Mouse (Mus musculus) C2C12 (cell line): ENCODE results near the gene Cep170.

Experiments used
- CTCF ChIP-seq: IDR thresholded peaks from one replicate; pipeline ENCODE4 v1.5.1; 2011; ENCODE audit not compliant: control insufficient read depth, insufficient read depth, insufficient read length
- FOSL1 ChIP-seq: IDR thresholded peaks from one replicate; pipeline ENCODE4 v1.8.0; 2011; ENCODE audit warnings: mild to moderate bottlenecking, low read length; ENCODE audit not compliant: poor library complexity, insufficient read depth, severe bottlenecking
- MAX ChIP-seq: IDR thresholded peaks from one replicate; pipeline ENCODE4 v1.6.1; 2011; ENCODE audit warnings: mild to moderate bottlenecking, control low read depth
- MYOD1 ChIP-seq: IDR thresholded peaks from one replicate; pipeline ENCODE4 v1.6.1; 2011; ENCODE audit warnings: low read depth; ENCODE audit not compliant: control insufficient read depth, insufficient read length
- MYOG ChIP-seq: IDR thresholded peaks from one replicate; pipeline ENCODE4 v1.6.1; 2011; ENCODE audit not compliant: control insufficient read depth, insufficient read length; ENCODE audit errors: extremely low read depth
- USF1 ChIP-seq: IDR thresholded peaks from one replicate; pipeline ENCODE4 v1.6.1; 2011; ENCODE audit warnings: low read depth, mild to moderate bottlenecking, control low read depth, moderate library complexity

DNA sequence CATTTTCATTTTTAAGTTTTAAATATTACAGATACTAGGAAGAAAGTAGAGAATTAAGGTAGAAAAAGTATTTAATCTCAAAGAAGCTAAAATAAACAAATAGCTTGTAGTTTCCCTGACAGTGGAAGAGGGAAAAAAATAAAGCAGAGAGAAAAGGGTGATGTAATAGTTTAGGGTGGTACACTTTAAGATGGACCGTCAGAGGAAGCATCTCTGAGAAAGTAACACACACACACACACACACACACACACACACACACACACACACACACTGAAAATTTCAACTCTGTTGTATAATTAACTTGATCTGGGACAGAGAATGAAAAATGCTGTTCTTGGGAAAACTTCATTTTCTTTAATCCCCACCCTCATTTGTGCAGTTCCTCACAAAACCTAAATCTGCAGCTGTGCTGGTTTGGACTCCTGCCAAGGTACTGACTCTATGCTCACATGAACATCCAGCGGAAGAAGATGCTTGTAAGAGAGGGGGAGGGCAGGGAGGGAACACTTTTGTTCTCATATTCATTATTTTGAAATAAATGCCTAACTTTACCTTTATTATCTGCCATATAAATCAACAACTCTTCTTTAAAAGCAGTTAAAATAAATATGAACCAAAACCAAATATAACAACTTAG, 13.0 kb downstream of the Cep170 start:
- TF ChIP-seq MYOG: no peak
- no peak for TF ChIP-seq FOSL1
- TF ChIP-seq MAX: no peak
- no peak for TF ChIP-seq CTCF
- TF ChIP-seq USF1: peak; percentile 30
- peak; percentile 57 for TF ChIP-seq MYOD1
